ENCODE assay signal across 20 mouse cellular contexts in genomic region chr10:106665221-106665620, GRCm38 (mm10).
DNase-seq lines count a peak whose midpoint lies in the region; TF ChIP-seq lines count a peak whose summit lies in the region.
"Had no signal": no experiment of that assay in that cellular context is flagged by ENCODE, and none has a peak within 500 bp of the region (broad histone marks: within the 10 kb centered on the region; RNA-seq: fewer than 3 reads in every experiment).

No protein-coding gene starts in this region.

- H3K4me3 ChIP-seq in layer of hippocampus, adult 2 months = no peak overlapping the region
- H3K4me3 ChIP-seq: embryonic facial prominence, embryonic 13.5 days; embryonic facial prominence, embryonic 15.5 days; erythroblast, embryonic 14.5 days; forebrain, embryonic 10.5 days; forebrain, embryonic 12.5 days had no signal

- no peak for TF ChIP-seq CTCF in layer of hippocampus, adult 2 months (conservative IDR thresholded peaks at IDR 0.05)

- H3K27ac ChIP-seq in layer of hippocampus, adult 2 months = peak overlapping the region; percentile 89
- H3K27ac ChIP-seq: embryonic facial prominence, embryonic 13.5 days; embryonic facial prominence, embryonic 15.5 days; forebrain, embryonic 10.5 days; forebrain, embryonic 12.5 days had no signal

- DNase-seq in layer of hippocampus, adult 2 months (ENCODE audit: low spot score in 2 of 2) = peak; percentile 34 to 63
- DNase-seq in layer of hippocampus, postnatal 10 days (ENCODE audit: low spot score in 2 of 2) = no peak
- DNase-seq in layer of hippocampus, adult 9-11 months = peak; percentile 42
- no peak for DNase-seq in layer of hippocampus, postnatal 36 days
- no peak for DNase-seq in adrenal gland, postnatal 36 days
- DNase-seq: adrenal gland, adult 2 months; adrenal gland, postnatal 10 days; adrenal gland, postnatal 25 days; cerebellum, adult 11 months; cerebellum, adult 18-20 months; cerebellum, adult 8-10 months; cerebellum, adult 9-11 months; cerebellum, postnatal 14 days; cerebellum, postnatal 36 days; embryo, embryonic 11 days had no signal

Comparison
In these comparisons a context has a peak if more than half of its experiments do, and no peak if none do; other contexts are left out.
1. DNase-seq: peak in layer of hippocampus, adult 2 months (2 of 2) and layer of hippocampus, adult 9-11 months (single experiment); none in layer of hippocampus, postnatal 10 days (0 of 2), layer of hippocampus, postnatal 36 days (0 of 2) and adrenal gland, postnatal 36 days (0 of 2).